Mouse (Mus musculus): ENCODE results near the gene Olfr1358.
"Not testable (repeated sequence)": the region's sequence is repeated elsewhere in the genome, so short reads cannot be mapped to it uniquely, and the experiment has no call there.

Olfr1358 gene

DNA sequence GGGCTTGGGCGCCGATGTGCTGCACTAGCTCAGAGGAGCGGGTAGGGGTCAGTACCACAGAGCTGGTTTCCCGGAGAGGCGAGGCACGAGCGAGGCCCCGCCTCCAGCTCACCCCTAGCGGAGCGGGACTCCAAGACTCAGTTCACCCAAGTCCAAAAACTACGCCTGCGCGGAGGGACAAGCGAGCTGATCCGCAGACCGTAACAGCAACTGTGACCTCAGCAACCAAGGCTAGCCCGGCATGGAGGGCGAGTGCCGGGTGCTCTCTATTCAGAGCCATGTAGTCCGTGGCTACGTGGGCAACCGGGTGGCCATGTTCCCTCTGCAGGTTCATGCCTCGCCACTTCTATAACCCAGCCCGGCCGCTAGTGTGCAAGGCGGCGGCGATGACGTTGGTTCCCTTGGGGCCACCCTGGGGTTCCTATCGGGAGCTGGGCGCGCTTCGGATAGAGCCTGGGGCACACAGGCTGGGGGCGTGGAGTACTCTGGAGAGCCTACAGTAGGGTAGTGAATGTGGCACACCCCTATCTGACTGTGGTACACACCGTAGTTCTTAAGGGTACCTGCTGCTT, 35.2 kb upstream of the Olfr1358 start:
- TF ChIP-seq CTCF (conservative IDR thresholded peaks at IDR 0.05; ENCODE audit: low read length), result peak; percentile 21; the same call in 1 of the 2 replicates
- TF ChIP-seq POU5F1 (IDR thresholded peaks at IDR 0.05; ENCODE audit: borderline replicate concordance, low read length), result no peak

DNA sequence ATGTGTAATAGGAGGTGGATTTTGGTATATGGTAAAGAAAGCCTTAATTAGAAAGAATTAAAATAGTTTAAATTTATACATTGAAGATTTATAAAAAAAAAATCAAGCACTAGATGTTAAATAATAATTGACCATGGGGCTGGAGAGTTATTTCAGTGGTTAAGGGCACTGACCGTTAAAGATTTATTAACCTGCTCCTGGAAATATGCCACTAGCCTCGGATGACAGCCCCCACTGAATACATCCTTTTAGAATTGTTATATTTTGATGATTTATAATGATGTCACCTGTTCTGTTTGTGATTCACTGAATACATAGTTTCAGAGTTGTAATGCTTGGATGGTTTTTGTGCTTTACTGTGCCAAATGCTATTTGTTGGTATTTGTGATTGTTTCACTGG, 31.9 kb upstream of the Olfr1358 start:
- Histone ChIP-seq H3K27me3 (ENCODE audit: insufficient read depth, low read length) (peaks cover 68% of the 10 kb centered on the region), H3K4me1 (replicated peaks; ENCODE audit: low read depth, low read length) (peaks cover 21% of the 10 kb centered on the region)
- H3K4me3 ChIP-seq (replicated peaks; ENCODE audit: low read length); H3K9me3 ChIP-seq (ENCODE audit: low read length); H3K36me3 ChIP-seq (ENCODE audit: insufficient read depth, low read length): not testable (repeated sequence)

More for the DNA sequence above, 35.2 kb upstream of the Olfr1358 start:
- Histone ChIP-seq H3K27me3 (ENCODE audit: insufficient read depth, low read length) (peaks cover 68% of the 10 kb centered on the region), H3K4me1 (replicated peaks; ENCODE audit: low read depth, low read length) (peaks cover 13% of the 10 kb centered on the region), H3K4me3 (replicated peaks; ENCODE audit: low read length) (peak overlapping the region; percentile 78), H3K36me3 (ENCODE audit: insufficient read depth, low read length) (no peaks in the 10 kb centered on the region), H3K9me3 (ENCODE audit: low read length) (no peaks in the 10 kb centered on the region)

DNA sequence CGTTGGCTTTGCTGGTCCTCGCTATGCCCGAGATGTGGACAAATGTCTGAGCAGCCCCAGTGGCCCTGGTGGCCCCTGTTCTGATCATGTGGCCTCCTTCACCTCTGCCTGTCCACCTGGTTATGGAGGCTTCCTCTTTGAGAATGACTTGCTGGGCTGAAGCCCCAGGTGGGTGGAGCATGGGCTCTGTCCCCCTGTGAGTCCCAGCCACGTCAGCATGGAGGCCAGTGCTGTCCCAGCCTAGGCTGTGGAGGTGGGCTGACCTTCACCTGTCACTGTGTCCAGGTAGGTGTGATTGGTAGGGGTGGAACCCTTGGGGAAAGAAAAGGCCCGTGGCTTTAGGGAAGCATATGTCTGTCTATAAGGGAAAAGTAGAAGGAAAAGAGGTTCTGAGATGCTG, 30.4 kb upstream of the Olfr1358 start:
- Histone ChIP-seq H3K9me3 (ENCODE audit: low read length) (no peaks in the 10 kb centered on the region), H3K27me3 (ENCODE audit: insufficient read depth, low read length) (peaks cover 65% of the 10 kb centered on the region), H3K4me1 (replicated peaks; ENCODE audit: low read depth, low read length) (peaks cover 15% of the 10 kb centered on the region), H3K36me3 (ENCODE audit: insufficient read depth, low read length) (no peaks in the 10 kb centered on the region), H3K4me3 (replicated peaks; ENCODE audit: low read length) (no peak overlapping the region)
- no peak for TF ChIP-seq POU5F1 (IDR thresholded peaks at IDR 0.05; ENCODE audit: borderline replicate concordance, low read length)
- TF ChIP-seq CTCF (conservative IDR thresholded peaks at IDR 0.05; ENCODE audit: low read length), result no peak
- TF ChIP-seq NANOG (IDR thresholded peaks at IDR 0.05; ENCODE audit: borderline replicate concordance, low read length), result no peak

DNA sequence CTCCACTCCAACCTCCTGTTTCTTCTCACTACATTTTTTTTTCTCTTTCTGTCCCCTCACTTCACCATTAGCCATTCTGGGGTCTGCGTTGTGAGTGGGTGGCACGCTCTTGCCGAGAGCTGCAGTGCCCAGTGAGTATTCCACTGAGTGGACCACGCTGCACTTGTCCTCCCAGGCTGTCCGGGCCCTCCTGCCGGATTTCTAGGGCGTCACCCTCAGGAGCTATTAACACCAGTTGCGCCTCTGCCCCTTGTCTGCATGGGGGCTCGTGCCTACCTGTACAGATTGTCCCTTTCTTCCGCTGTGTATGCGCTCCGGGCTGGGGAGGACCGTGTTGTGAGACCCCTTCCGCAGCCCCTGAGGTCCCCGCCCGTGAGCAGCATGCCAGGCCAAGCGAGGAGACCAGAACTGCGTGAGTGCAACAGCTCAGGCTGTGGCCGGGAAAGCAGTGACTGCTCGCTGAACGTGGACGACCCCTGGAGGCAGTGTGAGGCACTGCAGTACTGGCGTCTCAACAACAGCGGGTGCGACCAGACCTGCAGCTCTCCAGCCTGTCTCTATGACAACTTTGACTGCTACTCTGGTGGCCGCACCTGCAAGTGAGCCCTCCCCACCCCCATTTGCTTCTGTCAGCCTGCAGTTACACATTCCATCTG, 29.7 kb upstream of the Olfr1358 start:
- H3K4me1 ChIP-seq (replicated peaks; ENCODE audit: low read depth, low read length), result peaks cover 10% of the 10 kb centered on the region
- H3K4me3 ChIP-seq (replicated peaks; ENCODE audit: low read length), result peak overlapping the region; percentile 49; the same call in 1 of the 2 replicates
- no peaks in the 10 kb centered on the region for H3K36me3 ChIP-seq (ENCODE audit: insufficient read depth, low read length)
- H3K9me3 ChIP-seq (ENCODE audit: low read length), result no peaks in the 10 kb centered on the region
- TF ChIP-seq NANOG (IDR thresholded peaks at IDR 0.05; ENCODE audit: borderline replicate concordance, low read length) (no peak), CTCF (conservative IDR thresholded peaks at IDR 0.05; ENCODE audit: low read length) (peak; percentile 95)
- peaks cover 60% of the 10 kb centered on the region for H3K27me3 ChIP-seq (ENCODE audit: insufficient read depth, low read length)

DNA sequence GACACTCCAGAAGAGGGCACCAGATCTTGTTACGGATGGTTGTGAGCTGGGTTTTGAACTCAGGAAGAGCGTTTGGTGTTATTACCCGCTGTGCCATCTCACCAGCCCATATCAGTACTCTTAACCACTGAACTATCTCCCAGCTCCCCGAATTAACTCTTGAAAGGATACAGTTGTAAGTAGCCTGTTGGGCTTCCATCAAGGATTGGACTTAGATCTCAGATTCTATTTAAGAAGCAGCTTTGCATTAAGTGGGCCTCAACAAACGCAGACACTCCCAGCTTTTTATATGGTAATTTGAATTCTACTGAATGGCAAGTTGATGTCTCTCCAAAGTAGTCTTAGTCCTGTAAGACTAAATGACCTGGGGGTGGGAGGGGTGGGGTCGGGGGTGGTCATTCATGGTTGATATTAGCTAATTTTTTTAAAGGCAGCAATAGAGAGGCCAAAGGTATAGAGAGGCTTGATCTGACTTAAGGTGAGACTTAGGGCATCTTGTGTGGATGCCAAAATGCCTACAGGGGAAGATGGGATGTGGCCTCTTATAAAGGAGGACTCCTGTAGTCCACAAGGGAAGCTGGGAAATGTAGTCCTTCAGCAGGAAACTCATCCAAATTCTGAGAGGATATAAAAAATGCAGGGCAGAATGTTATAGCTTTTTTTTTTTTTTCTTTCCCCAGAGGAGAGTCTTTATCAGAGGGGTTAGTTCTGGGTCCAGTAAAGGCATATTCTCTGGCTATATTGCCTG, 14.1 kb upstream of the Olfr1358 start:
- Histone ChIP-seq H3K36me3 (ENCODE audit: insufficient read depth, low read length) (no peaks in the 10 kb centered on the region), H3K4me1 (replicated peaks; ENCODE audit: low read depth, low read length) (peaks cover 19% of the 10 kb centered on the region), H3K4me3 (replicated peaks; ENCODE audit: low read length) (no peak overlapping the region), H3K9me3 (ENCODE audit: low read length) (no peaks in the 10 kb centered on the region), H3K27me3 (ENCODE audit: insufficient read depth, low read length) (peaks cover 3% of the 10 kb centered on the region; the same call in 1 of the 2 replicates)
- TF ChIP-seq CTCF (conservative IDR thresholded peaks at IDR 0.05; ENCODE audit: low read length) (no peak), NANOG (IDR thresholded peaks at IDR 0.05; ENCODE audit: borderline replicate concordance, low read length) (0 out of 2 replicates have a peak, but pooled peaks have one; percentile 21)

DNA sequence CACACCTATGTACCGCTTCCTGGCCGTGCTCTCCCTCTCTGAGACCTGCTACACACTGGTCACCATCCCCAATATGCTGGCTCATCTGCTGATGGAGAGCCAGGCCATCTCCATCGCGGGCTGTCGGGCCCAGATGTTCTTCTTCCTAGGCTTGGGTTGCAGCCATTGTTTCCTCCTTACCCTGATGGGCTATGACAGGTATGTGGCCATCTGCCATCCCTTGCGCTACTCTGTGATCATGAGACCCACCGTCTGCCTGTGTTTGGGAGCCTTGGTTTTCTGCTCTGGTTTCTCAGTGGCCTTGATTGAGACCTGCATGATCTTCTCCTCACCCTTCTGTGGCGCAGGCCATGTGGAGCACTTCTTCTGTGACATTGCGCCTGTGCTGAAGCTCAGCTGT, 2.6 kb downstream of the Olfr1358 start:
- Histone ChIP-seq H3K36me3 (ENCODE audit: insufficient read depth, low read length) (no peaks in the 10 kb centered on the region), H3K9me3 (ENCODE audit: low read length) (no peaks in the 10 kb centered on the region), H3K27me3 (ENCODE audit: insufficient read depth, low read length) (peaks cover 10% of the 10 kb centered on the region), H3K4me3 (replicated peaks; ENCODE audit: low read length) (no peak overlapping the region), H3K4me1 (replicated peaks; ENCODE audit: low read depth, low read length) (peaks cover 6% of the 10 kb centered on the region)
- TF ChIP-seq POU5F1 (IDR thresholded peaks at IDR 0.05; ENCODE audit: borderline replicate concordance, low read length), result no peak
- TF ChIP-seq CTCF (conservative IDR thresholded peaks at IDR 0.05; ENCODE audit: low read length), result no peak
- TF ChIP-seq NANOG (IDR thresholded peaks at IDR 0.05; ENCODE audit: borderline replicate concordance, low read length), result no peak

DNA sequence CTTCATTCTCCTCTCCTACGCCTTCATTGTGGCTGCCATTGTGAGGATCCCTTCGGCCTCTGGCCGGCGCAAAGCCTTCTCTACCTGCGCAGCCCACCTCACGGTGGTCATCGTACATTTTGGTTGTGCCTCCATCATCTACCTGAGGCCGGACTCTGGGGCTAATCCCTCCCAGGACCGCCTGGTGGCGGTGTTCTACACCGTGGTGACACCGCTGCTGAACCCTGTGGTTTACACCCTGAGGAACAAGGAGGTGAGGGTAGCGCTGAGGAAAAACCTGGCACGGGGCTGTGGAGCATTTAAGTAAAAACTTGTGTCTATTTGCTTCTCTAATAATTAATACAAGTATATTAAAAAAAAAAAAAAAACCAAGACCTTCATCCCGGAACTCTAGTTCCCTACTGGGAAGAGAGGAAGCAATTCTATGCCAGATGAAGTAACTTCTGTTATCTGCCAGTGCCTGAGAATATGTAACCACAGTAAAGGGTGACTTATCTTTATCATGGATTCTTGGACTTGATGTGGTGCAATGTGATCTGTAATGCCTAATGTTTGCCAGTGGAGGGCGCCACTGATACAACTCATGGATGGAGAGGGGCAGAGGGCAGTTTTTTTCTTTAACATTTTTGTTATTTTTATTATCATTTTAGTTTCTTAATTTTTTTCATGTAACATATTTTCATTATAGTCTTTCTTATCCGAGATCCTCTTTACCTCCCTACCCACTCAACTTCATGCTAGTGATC, 3.2 kb downstream of the Olfr1358 start:
- H3K36me3 ChIP-seq (ENCODE audit: insufficient read depth, low read length), result no peaks in the 10 kb centered on the region
- H3K9me3 ChIP-seq (ENCODE audit: low read length), result no peaks in the 10 kb centered on the region
- H3K4me1 ChIP-seq (replicated peaks; ENCODE audit: low read depth, low read length), result peaks cover 6% of the 10 kb centered on the region
- H3K4me3 ChIP-seq (replicated peaks; ENCODE audit: low read length), result no peak overlapping the region
- no peak for TF ChIP-seq POU5F1 (IDR thresholded peaks at IDR 0.05; ENCODE audit: borderline replicate concordance, low read length)
- no peak for TF ChIP-seq NANOG (IDR thresholded peaks at IDR 0.05; ENCODE audit: borderline replicate concordance, low read length)
- peak; percentile 70 for TF ChIP-seq CTCF (conservative IDR thresholded peaks at IDR 0.05; ENCODE audit: low read length)
- H3K27me3 ChIP-seq (ENCODE audit: insufficient read depth, low read length), result peaks cover 10% of the 10 kb centered on the region

DNA sequence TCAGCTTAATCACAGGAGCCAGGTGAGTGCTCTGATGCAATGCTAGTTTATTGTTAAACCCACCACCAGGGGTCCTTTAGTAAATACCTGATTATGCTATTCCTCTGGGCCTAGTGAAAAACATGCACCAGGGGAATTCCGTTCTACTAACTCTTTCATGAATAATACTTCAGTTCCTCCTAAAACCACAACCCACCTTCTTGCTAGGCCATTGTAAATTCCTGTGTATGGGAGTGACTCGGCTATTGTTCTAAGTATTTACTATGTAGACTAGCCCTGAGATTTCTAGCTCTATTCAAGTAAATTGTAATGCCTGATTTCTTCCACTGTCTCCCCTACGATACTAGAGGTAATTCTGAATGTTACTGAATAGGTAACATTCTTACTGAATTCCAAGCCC, 7.8 kb downstream of the Olfr1358 start:
- not testable (repeated sequence) for H3K36me3 ChIP-seq (ENCODE audit: insufficient read depth, low read length); H3K4me3 ChIP-seq (replicated peaks; ENCODE audit: low read length); H3K27me3 ChIP-seq (ENCODE audit: insufficient read depth, low read length); H3K4me1 ChIP-seq (replicated peaks; ENCODE audit: low read depth, low read length); H3K9me3 ChIP-seq (ENCODE audit: low read length)
